Mouse (Mus musculus) testis, adult 2 months (tissue): ENCODE data around the gene Slc9a3r1. TPM values are rescaled to one million over a fixed set of nuclear protein-coding genes. Genes with fewer than 3 reads are reported as not detected.

Experiments used
- H3K27ac ChIP-seq: fragments of 200-500 bp; 2 replicates; pipeline ENCODE4 v1.5.1; 2012; ENCODE audit warnings: low read depth, low read length; ENCODE audit not compliant: control insufficient read depth, insufficient read depth
- H3K27me3 ChIP-seq: fragments of 200-500 bp; 2 replicates; pipeline ENCODE4 v1.6.1; 2012; ENCODE audit warnings: mild to moderate bottlenecking, low read length, moderate library complexity; ENCODE audit not compliant: control insufficient read depth, insufficient read depth
- H3K36me3 ChIP-seq: fragments of 200-500 bp; 2 replicates; pipeline ENCODE4 v1.6.1; 2012; ENCODE audit warnings: mild to moderate bottlenecking, low read length; ENCODE audit not compliant: control insufficient read depth, insufficient read depth
- H3K4me1 ChIP-seq: fragments of 200-500 bp; 2 replicates; pipeline ENCODE4 v1.6.1; 2012; ENCODE audit warnings: low read length; ENCODE audit not compliant: control insufficient read depth, insufficient read depth
- H3K4me3 ChIP-seq: fragments of 200-500 bp; 2 replicates; pipeline ENCODE4 v1.5.1; 2012; ENCODE audit warnings: low read depth, mild to moderate bottlenecking, low read length, moderate library complexity, mixed read lengths; ENCODE audit not compliant: control insufficient read depth
- CTCF ChIP-seq: fragments of 200-500 bp; IDR thresholded peaks from 2 replicates; pipeline ENCODE4 v1.5.1; 2012; ENCODE audit warnings: low read depth, mild to moderate bottlenecking, inconsistent platforms, low read length, moderate library complexity; ENCODE audit not compliant: control insufficient read depth, insufficient read depth, insufficient replicate concordance
- POLR2A ChIP-seq: fragments of 200-500 bp; IDR thresholded peaks from 2 replicates; pipeline ENCODE4 v1.6.1; 2012; ENCODE audit warnings: low read depth, mild to moderate bottlenecking, inconsistent platforms, low read length, moderate library complexity; ENCODE audit not compliant: control insufficient read depth
- polyA plus RNA-seq: library from polyadenylated mRNA; depleted of rRNA; stranded (reverse); fragments of >200 nt; gene quantifications from 2 replicates; pipeline ENCODE4 v1.2.3, GENCODE M21; 2012

The Slc9a3r1 gene
- polyA plus RNA-seq, 1 experiment, result 21.2 TPM

- no peaks in the 10 kb centered on the region for H3K27me3 ChIP-seq
- no peaks in the 10 kb centered on the region; the same call in none of the 2 replicates for H3K36me3 ChIP-seq
- TF ChIP-seq CTCF (peak; percentile 83; the same call in 1 of the 2 replicates), POLR2A (no peak)
- H3K4me1 ChIP-seq, result peaks cover 2% of the 10 kb centered on the region
- H3K4me3 ChIP-seq, result no peak overlapping the region
- no peak overlapping the region for H3K27ac ChIP-seq
Observed at GRCm38 (mm10) chr11:115181913-115182638, 18.9 kb downstream of the Slc9a3r1 start.

DNA sequence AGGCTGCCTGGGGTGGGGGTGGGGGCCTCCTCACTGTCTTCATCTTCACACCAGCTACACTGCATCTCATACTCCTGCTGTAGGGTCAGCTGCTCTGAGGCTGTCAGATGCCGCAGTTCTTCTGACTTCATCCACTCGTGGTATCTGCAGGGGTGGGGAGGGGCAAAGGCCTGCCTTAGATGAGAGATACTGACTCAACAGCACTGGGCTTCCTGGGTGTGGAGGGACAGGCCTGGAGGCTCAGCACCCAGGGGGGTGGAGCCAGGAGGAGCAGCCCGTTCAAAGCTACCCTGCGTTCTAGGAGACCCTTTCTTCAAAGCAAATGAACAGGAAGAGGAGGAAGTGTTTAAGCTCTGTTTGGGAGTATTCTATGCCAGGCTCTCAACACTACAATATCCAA is 21.8 kb downstream of the Slc9a3r1 start:
- no peaks in the 10 kb centered on the region for H3K27me3 ChIP-seq
- no peak for TF ChIP-seq POLR2A
- TF ChIP-seq CTCF, result no peak
- peaks cover 7% of the 10 kb centered on the region for H3K4me1 ChIP-seq
- no peaks in the 10 kb centered on the region; the same call in none of the 2 replicates for H3K36me3 ChIP-seq
- no peak overlapping the region for H3K27ac ChIP-seq
- H3K4me3 ChIP-seq, result no peak overlapping the region

DNA sequence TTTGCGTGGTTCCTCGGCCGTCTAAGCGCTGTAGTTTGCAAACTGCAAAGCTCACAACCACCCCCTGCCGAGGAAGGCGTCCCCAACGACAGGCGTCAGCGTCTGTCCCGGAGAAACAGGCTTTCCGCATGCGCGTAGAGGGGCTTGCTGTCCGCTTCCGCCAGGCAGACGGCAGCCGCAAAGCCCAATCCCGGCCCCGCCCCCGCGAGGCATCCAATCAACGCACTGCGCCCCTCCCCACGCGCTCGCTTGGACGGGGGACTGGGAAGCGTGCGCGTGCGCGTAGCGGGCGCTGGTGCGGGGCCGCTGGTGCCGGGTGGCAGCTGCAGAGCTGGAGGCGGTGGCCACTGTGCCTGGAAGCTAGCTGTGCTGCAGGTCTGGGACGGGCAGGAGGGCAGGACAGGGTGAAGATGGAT is 24.1 kb downstream of the Slc9a3r1 start, which contains the start of gene Tmem104:
Gene Tmem104, plus strand, starts transcription at position 264 of the 416 bp plus-strand sequence.
- no peaks in the 10 kb centered on the region for H3K27me3 ChIP-seq
- peak within 1 kb of the TSS; percentile 68 for H3K27ac ChIP-seq
- H3K4me3 ChIP-seq, result peak within 1 kb of the TSS; percentile 93
- H3K4me1 ChIP-seq, result peaks cover 7% of the 10 kb centered on the region
- TF ChIP-seq CTCF (no peak), POLR2A (peak; percentile 73)
- no peaks in the 10 kb centered on the region; the same call in none of the 2 replicates for H3K36me3 ChIP-seq

DNA sequence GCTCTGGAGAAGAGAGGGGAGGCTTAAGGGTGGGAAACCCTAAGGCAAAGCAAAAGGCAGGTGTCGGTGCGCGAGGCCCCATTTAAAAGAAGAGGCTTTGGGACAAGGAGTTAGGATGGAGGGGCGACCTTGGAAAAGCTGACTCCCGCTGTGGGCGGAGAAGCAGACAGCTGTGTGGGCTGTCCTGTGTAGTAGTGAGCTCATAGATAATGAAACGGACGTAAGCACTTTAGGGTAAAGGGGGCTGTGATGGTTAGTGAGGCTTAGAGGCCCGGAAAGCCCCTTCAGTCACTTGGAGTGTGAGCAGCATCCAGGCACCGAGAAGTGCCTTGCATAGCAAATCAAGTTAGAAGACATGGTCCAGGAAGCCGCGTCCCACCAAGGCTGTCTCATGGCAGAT is 24.6 kb downstream of the Slc9a3r1 start, which contains the start of gene Nat9:
Gene Nat9, minus strand, starts transcription at position 167 of the 400 bp plus-strand sequence.
- Histone ChIP-seq H3K4me1 (peaks cover 7% of the 10 kb centered on the region), H3K36me3 (no peaks in the 10 kb centered on the region; the same call in none of the 2 replicates), H3K27ac (peak within 1 kb of the TSS; percentile 68), H3K4me3 (peak within 1 kb of the TSS; percentile 93), H3K27me3 (no peaks in the 10 kb centered on the region)
- TF ChIP-seq POLR2A, result no peak
- TF ChIP-seq CTCF, result no peak

- Histone ChIP-seq H3K27me3 (no peaks in the 10 kb centered on the region), H3K36me3 (no peaks in the 10 kb centered on the region; the same call in 1 of the 2 replicates), H3K4me3 (peak overlapping the region; percentile 17; the same call in 1 of the 2 replicates), H3K4me1 (peaks cover 7% of the 10 kb centered on the region), H3K27ac (no peak overlapping the region)
- no peak for TF ChIP-seq POLR2A
- TF ChIP-seq CTCF, result no peak
Observed at GRCm38 (mm10) chr11:115188539-115189231, 25.5 kb downstream of the Slc9a3r1 start.

DNA sequence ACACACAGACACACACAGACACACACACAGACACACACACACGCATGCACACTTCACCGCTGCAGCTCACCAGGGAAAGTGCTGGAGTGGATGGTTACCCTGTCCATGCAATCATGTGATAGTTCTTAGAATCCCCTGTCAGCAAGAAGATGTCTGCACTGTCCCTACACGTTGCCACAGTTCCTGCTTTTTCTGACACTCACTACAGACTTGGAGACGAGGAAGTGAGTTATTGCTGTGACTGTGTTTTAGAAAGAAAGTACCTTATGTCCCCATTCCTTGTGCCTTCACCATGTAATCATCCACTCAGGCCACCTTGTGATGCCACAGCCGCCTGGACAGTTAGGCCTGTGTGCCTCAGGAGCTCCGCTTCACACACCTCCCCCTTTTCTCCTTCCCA is 26.2 kb downstream of the Slc9a3r1 start:
- peak overlapping the region; percentile 5; the same call in 1 of the 2 replicates for H3K4me3 ChIP-seq
- TF ChIP-seq POLR2A (no peak), CTCF (no peak)

DNA sequence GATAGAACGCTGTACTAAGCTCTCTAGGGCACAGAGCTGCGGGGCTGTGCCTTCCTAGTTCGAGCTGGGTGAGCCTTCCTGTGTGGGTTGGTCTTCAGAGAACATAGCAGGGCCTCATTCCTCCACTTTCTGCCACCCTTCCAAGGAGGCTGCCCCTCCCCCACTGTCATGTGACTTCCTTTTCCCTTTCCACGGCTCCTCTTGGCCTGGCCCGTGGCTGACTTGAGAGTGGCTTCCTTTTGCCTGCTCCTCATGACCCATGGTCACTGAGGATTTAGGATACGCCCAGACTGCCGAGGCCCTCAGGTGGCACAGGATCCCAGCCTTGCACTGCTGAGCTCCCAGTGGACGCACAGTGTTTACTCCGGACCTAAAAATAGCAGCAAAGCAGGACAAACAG is 29.0 kb downstream of the Slc9a3r1 start:
- H3K27ac ChIP-seq, result no peak overlapping the region
- TF ChIP-seq POLR2A (no peak), CTCF (no peak)

More for the DNA sequence above, 26.2 kb downstream of the Slc9a3r1 start:
- no peaks in the 10 kb centered on the region for H3K36me3 ChIP-seq
- no peaks in the 10 kb centered on the region for H3K27me3 ChIP-seq
- H3K4me1 ChIP-seq, result peaks cover 7% of the 10 kb centered on the region
- H3K27ac ChIP-seq, result no peak overlapping the region

GRCm38 (mm10) chr11:115194693-115195092 is 31.6 kb downstream of the Slc9a3r1 start:
- H3K27ac ChIP-seq, result no peak overlapping the region
- no peaks in the 10 kb centered on the region for H3K4me1 ChIP-seq
- TF ChIP-seq POLR2A (no peak), CTCF (no peak)
- H3K27me3 ChIP-seq, result no peaks in the 10 kb centered on the region
- no peak overlapping the region for H3K4me3 ChIP-seq
- no peaks in the 10 kb centered on the region for H3K36me3 ChIP-seq

More for the DNA sequence above, 29.0 kb downstream of the Slc9a3r1 start:
- H3K4me3 ChIP-seq, result no peak overlapping the region
- no peaks in the 10 kb centered on the region for H3K36me3 ChIP-seq
- H3K4me1 ChIP-seq, result peaks cover 5% of the 10 kb centered on the region
- no peaks in the 10 kb centered on the region for H3K27me3 ChIP-seq
